Mouse (Mus musculus): ENCODE measurements around the gene Scpep1.

Gene Scpep1

DNA sequence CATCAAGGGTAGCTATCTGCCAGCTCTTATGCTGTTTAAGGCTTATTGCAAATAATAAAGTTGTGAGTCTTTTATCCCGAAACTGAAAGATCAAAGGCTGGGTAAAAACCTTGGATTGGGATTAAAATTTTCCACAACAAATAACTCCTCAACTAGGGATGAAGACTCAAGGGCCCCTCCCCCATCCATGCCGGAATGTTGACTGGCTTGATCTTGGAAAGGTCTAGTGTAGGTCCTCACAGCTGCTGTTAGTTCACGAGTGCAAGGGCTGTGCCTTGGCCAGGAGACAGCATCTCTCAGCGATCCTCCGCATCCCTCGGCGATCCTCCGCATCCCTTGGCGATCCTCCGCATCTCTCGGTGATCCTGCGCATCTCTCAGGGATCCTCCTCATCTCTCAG lies 77.3 kb downstream of the Scpep1 start:
- DNase-seq (ENCODE audit: low read depth, low spot score): peak; percentile 69

Data from ES-CJ7 (cell line).